9 mouse cellular contexts compared by ENCODE assay signal in genomic region chr19:7264766-7265331, GRCm38 (mm10). TPM values are rescaled to one million over a fixed set of nuclear protein-coding genes. Genes with fewer than 3 reads are reported as not detected.
DNase-seq lines count a peak whose midpoint lies in the region; ATAC-seq and TF ChIP-seq lines count a peak whose summit lies in the region.
"Had no signal": no experiment of that assay in that cellular context is flagged by ENCODE, and none has a peak within 500 bp of the region (broad histone marks: within the 10 kb centered on the region; RNA-seq: fewer than 3 reads in every experiment).

No protein-coding gene starts in this region.

- 20% methylated on average over 6 of the region's 6 CpGs for WGBS in heart, embryonic 13.5 days
- 34% methylated on average over 6 of the region's 6 CpGs for WGBS in kidney, embryonic 16.5 days
- WGBS in neural tube, embryonic 15.5 days, result 26% methylated on average over 6 of the region's 6 CpGs

- ATAC-seq in heart, embryonic 13.5 days (ENCODE audit: extremely low read depth, insufficient number of reproducible peaks, low FRiP score, low TSS enrichment), result no peak
- no peak for ATAC-seq in kidney, embryonic 16.5 days (ENCODE audit: low FRiP score, low TSS enrichment)
- ATAC-seq in neural tube, embryonic 15.5 days (ENCODE audit: low FRiP score), result no peak

- H3K4me2 ChIP-seq in heart, embryonic 13.5 days, result peak overlapping the region; percentile 32
- H3K4me2 ChIP-seq in kidney, embryonic 16.5 days (replicated peaks; ENCODE audit: low read depth, low read length), result no peak overlapping the region
- H3K4me2 ChIP-seq in neural tube, embryonic 15.5 days, result no peak overlapping the region

- H3K36me3 ChIP-seq in E14TG2a.4 (ENCODE audit: insufficient read depth, low read length), result peaks cover 8% of the 10 kb centered on the region
- no peaks in the 10 kb centered on the region for H3K36me3 ChIP-seq in heart, embryonic 13.5 days
- H3K36me3 ChIP-seq in kidney, embryonic 16.5 days (ENCODE audit: insufficient read depth, low read length), result no peaks in the 10 kb centered on the region
- no peaks in the 10 kb centered on the region for H3K36me3 ChIP-seq in neural tube, embryonic 15.5 days

- no peaks in the 10 kb centered on the region for H3K27me3 ChIP-seq in E14TG2a.4 (ENCODE audit: insufficient read depth, low read length)
- no peaks in the 10 kb centered on the region for H3K27me3 ChIP-seq in heart, embryonic 13.5 days (replicated peaks)
- H3K27me3 ChIP-seq in kidney, embryonic 16.5 days (ENCODE audit: insufficient read depth, low read length), result no peaks in the 10 kb centered on the region
- no peaks in the 10 kb centered on the region for H3K27me3 ChIP-seq in neural tube, embryonic 15.5 days (replicated peaks)
- H3K27me3 ChIP-seq: CH12.LX had no signal

- 0 out of 2 replicates have a peak, but pooled peaks cover 7% of the 10 kb centered on the region for H3K9me3 ChIP-seq in E14TG2a.4 (ENCODE audit: low read length)
- peaks cover 7% of the 10 kb centered on the region; the same call in 1 of the 2 replicates for H3K9me3 ChIP-seq in heart, embryonic 13.5 days
- no peaks in the 10 kb centered on the region for H3K9me3 ChIP-seq in kidney, embryonic 16.5 days (ENCODE audit: low read length)
- no peaks in the 10 kb centered on the region for H3K9me3 ChIP-seq in neural tube, embryonic 15.5 days (replicated peaks)

- peak; percentile 17 to 49 for DNase-seq in frontal cortex, postnatal 14 days (ENCODE audit: low spot score in 2 of 2)
- DNase-seq in frontal cortex, adult 2 months (ENCODE audit: extremely low spot score in 1 of 2, low spot score in 1 of 2), result no peak
- DNase-seq in embryo, embryonic 11 days, result peak; percentile 58
- DNase-seq in left cerebral cortex, adult 11 months (ENCODE audit: low spot score), result no peak

- H3K4me3 ChIP-seq in E14TG2a.4 (replicated peaks; ENCODE audit: low read length), result peak overlapping the region; percentile 98
- H3K4me3 ChIP-seq in heart, embryonic 13.5 days, result peak overlapping the region; percentile 1; the same call in 1 of the 2 replicates
- no peak overlapping the region for H3K4me3 ChIP-seq in kidney, embryonic 16.5 days (ENCODE audit: low read length)
- H3K4me3 ChIP-seq in neural tube, embryonic 15.5 days (replicated peaks), result no peak overlapping the region

- peaks cover 81% of the 10 kb centered on the region for H3K4me1 ChIP-seq in E14TG2a.4 (replicated peaks; ENCODE audit: low read depth, low read length)
- peaks cover 51% of the 10 kb centered on the region for H3K4me1 ChIP-seq in heart, embryonic 13.5 days
- peaks cover 47% of the 10 kb centered on the region for H3K4me1 ChIP-seq in kidney, embryonic 16.5 days (ENCODE audit: insufficient read depth, low read length)
- H3K4me1 ChIP-seq in neural tube, embryonic 15.5 days, result peaks cover 52% of the 10 kb centered on the region

- peak overlapping the region; percentile 72 for H3K9ac ChIP-seq in heart, embryonic 13.5 days
- peak overlapping the region; percentile 51 for H3K9ac ChIP-seq in kidney, embryonic 16.5 days (replicated peaks; ENCODE audit: low read length)
- H3K9ac ChIP-seq in neural tube, embryonic 15.5 days (replicated peaks), result no peak overlapping the region

- no peak for TF ChIP-seq CTCF in E14TG2a.4 (conservative IDR thresholded peaks at IDR 0.05; ENCODE audit: low read length)

- peak overlapping the region; percentile 97 for H3K27ac ChIP-seq in heart, embryonic 13.5 days (replicated peaks)
- 0 out of 2 replicates have a peak overlapping the region, but pooled peaks have one; percentile 13 for H3K27ac ChIP-seq in kidney, embryonic 16.5 days (ENCODE audit: low read length)
- H3K27ac ChIP-seq in neural tube, embryonic 15.5 days (replicated peaks), result peak overlapping the region; percentile 46; the same call in 1 of the 2 replicates

RNA-seq across cellular contexts. Expression of gene Rcor2, which starts 2.3 kb away (rescaled TPM):
- polyA plus RNA-seq in frontal cortex, adult 2 months (2012; rRNA removed), result 20.2 and 24.6 TPM in 2 replicates
- polyA plus RNA-seq in heart, embryonic 13.5 days (2015; fragmentation: Nextera tagmentation; extraction: Ambion mirVana), result 12.7 and 16.5 TPM in 2 replicates
- polyA plus RNA-seq in kidney, embryonic 16.5 days (2015; fragmentation: Nextera tagmentation; extraction: Ambion mirVana), result 8.7 and 10.8 TPM in 2 replicates
- 14.8 and 15.3 TPM in 2 replicates for polyA plus RNA-seq in neural tube, embryonic 15.5 days (2015; fragmentation: Nextera tagmentation; extraction: Ambion mirVana)

RNA-seq across cellular contexts. Expression of gene Naa40, which starts 23.9 kb away (rescaled TPM):
- 73.6 and 74.1 TPM in 2 replicates for polyA plus RNA-seq in frontal cortex, adult 2 months (2012; rRNA removed)
- 51.0 and 52.1 TPM in 2 replicates for polyA plus RNA-seq in heart, embryonic 13.5 days (2015; fragmentation: Nextera tagmentation; extraction: Ambion mirVana)
- polyA plus RNA-seq in kidney, embryonic 16.5 days (2015; fragmentation: Nextera tagmentation; extraction: Ambion mirVana), result 81.4 and 88.0 TPM in 2 replicates
- polyA plus RNA-seq in neural tube, embryonic 15.5 days (2015; fragmentation: Nextera tagmentation; extraction: Ambion mirVana), result 59.6 and 61.3 TPM in 2 replicates

RNA-seq across cellular contexts. Expression of gene Cox8a, which starts 47.4 kb away (rescaled TPM):
- polyA plus RNA-seq in frontal cortex, adult 2 months (2012; rRNA removed), result 1,156 and 1,379 TPM in 2 replicates
- 1,676 and 1,958 TPM in 2 replicates for polyA plus RNA-seq in heart, embryonic 13.5 days (2015; fragmentation: Nextera tagmentation; extraction: Ambion mirVana)
- polyA plus RNA-seq in kidney, embryonic 16.5 days (2015; fragmentation: Nextera tagmentation; extraction: Ambion mirVana), result 1,116 and 1,175 TPM in 2 replicates
- 1,209 and 1,254 TPM in 2 replicates for polyA plus RNA-seq in neural tube, embryonic 15.5 days (2015; fragmentation: Nextera tagmentation; extraction: Ambion mirVana)

RNA-seq across cellular contexts. Expression of gene Otub1, which starts 58.7 kb away (rescaled TPM):
- 253 and 260 TPM in 2 replicates for polyA plus RNA-seq in frontal cortex, adult 2 months (2012; rRNA removed)
- polyA plus RNA-seq in heart, embryonic 13.5 days (2015; fragmentation: Nextera tagmentation; extraction: Ambion mirVana), result 147 and 160 TPM in 2 replicates
- 231 and 241 TPM in 2 replicates for polyA plus RNA-seq in kidney, embryonic 16.5 days (2015; fragmentation: Nextera tagmentation; extraction: Ambion mirVana)
- polyA plus RNA-seq in neural tube, embryonic 15.5 days (2015; fragmentation: Nextera tagmentation; extraction: Ambion mirVana), result 226 and 235 TPM in 2 replicates

Comparison
In these comparisons a context has a peak if more than half of its experiments do, and no peak if none do; other contexts are left out.
1. DNase-seq: peak in frontal cortex, postnatal 14 days (2 of 2) and embryo, embryonic 11 days (single experiment); none in frontal cortex, adult 2 months (0 of 2) and left cerebral cortex, adult 11 months (single experiment).
2. H3K4me3 ChIP-seq: peak in E14TG2a.4 (single experiment) and heart, embryonic 13.5 days (single experiment); none in kidney, embryonic 16.5 days (single experiment) and neural tube, embryonic 15.5 days (single experiment).
3. H3K27ac ChIP-seq: peak in every context shown above with its lines; median percentile 97 in heart, embryonic 13.5 days; 46 in neural tube, embryonic 15.5 days; 13 in kidney, embryonic 16.5 days.